Mouse (Mus musculus): ENCODE data around the gene Pla2g2e.
"Not testable (repeated sequence)": the region's sequence is repeated elsewhere in the genome, so short reads cannot be mapped to it uniquely, and the experiment has no call there.

Gene Pla2g2e

DNA sequence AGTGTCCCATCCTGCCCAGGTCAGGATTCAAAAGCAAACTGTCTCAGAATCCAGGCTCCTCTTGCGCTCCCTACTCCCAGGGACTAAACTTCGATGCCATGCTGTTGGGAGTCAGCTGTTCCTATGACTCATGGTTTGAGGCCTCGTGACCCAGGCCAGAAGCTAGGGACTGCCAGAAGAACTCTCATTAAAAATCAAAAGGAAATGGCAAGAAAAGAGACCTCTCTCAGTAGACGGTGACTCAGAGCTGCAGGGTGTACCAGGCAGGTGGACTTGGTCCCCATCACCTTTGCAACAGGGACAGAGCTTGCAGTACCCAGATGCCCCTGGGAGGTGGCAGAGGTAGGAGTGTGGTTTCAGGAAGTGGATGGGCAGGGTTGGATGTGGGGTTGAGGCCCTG is at the start of gene Pla2g2e:
TSS of gene Pla2g2e (plus strand) at position 212 of the 400 bp plus-strand sequence.
- no peak for DNase-seq

- DNase-seq = no peak
Measured at GRCm38 (mm10) chr4:138839806-138840205, 37.9 kb upstream of the Pla2g2e start.

GRCm38 (mm10) chr4:138840726-138841125 is 37.0 kb upstream of the Pla2g2e start:
- DNase-seq = no peak

GRCm38 (mm10) chr4:138841386-138841785 is 36.4 kb upstream of the Pla2g2e start:
- no peak for DNase-seq

DNA sequence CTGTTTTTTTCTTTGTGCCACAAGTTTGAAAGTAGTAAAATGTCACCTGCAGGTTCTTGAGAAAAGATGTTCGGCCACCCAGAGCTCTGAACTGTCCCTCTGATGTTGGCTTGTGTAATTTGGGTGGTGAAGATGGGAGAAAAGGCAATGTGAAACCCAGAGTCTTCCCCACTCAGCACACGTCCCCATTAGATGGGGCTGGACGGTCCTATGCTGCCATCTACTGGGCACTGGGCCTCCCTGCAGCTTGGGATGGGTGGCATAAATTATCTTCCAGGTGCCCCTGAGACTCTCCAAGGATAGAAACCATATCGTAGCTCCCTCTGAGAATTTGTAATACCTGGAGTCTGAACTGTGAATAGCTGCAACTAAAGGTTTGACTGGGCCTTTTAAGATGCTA is 26.3 kb upstream of the Pla2g2e start:
- peak; percentile 46 for DNase-seq

GRCm38 (mm10) chr4:138852961-138853360 is 24.8 kb upstream of the Pla2g2e start:
- no peak for DNase-seq

DNA sequence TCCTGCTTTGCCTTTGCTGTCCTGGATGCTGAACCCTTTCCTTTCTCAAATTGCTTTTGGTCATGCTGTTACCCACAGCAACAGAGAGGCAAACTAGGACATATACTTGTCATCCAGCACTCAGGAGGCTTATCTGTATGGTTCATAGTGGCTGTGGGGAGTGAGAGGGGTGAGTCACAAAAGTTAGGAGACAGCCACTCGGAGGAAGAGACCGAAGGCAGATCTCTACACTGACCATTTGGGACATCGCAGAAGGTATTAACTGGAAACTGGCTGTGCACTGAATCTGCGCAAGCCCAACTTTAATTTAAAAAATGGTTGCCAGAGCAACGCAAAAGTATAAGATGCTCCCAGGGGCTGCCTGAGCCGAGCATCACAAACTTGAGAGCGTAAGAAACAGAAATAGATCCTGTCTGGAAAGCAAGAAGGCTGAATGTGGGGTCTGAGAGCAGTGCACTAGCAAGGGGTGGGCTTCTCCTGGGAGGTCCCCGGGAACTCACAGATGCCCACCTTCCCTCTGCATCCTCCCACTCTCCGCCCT is 22.6 kb upstream of the Pla2g2e start:
- no peak for DNase-seq

GRCm38 (mm10) chr4:138856491-138856890 is 21.3 kb upstream of the Pla2g2e start:
- peak; percentile 63 for DNase-seq

- no peak for DNase-seq
Measured at GRCm38 (mm10) chr4:138857576-138857975, 20.2 kb upstream of the Pla2g2e start.

DNA sequence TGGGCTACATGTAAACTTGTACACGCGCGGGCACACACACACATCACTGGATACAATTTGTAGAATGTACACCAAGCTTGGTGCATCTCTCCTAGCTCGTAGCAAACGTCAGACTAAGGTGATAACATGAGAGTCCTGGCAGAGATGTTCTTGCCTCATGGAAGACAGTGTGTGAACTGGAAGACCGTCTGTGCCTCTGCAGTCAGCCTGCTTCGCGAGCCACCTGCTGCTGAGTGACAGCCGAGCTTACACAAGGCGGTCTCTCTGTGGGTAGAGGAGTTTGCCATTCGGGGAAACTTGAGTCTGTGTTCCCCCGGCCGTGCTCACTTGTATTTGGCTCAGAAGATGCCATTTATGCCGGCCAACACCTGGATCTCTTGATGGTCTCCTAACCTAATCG is 19.3 kb upstream of the Pla2g2e start:
- no peak for DNase-seq

- DNase-seq = peak; percentile 25
Measured at GRCm38 (mm10) chr4:138859245-138859644, 18.5 kb upstream of the Pla2g2e start.

DNA sequence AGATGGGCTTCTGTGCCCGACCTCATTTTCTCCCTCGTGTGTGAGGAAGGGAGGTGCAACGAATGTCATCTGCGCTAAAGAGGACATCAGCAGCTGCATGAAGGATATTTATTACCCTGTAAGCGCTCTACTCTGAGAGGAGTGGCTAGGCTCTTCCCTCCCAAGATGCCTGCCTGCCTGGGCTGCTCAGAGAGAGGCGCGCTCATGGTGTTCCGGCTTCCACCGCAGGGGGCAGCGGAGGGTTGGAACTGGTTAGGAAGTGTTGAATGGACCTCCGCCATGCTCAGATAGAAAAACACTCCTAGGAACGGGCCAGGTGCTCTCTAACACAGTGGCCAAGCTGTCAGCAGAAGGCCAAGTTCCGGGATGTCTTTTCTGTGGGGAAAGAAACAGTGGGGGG is 18.0 kb upstream of the Pla2g2e start:
- peak; percentile 64 for DNase-seq

DNA sequence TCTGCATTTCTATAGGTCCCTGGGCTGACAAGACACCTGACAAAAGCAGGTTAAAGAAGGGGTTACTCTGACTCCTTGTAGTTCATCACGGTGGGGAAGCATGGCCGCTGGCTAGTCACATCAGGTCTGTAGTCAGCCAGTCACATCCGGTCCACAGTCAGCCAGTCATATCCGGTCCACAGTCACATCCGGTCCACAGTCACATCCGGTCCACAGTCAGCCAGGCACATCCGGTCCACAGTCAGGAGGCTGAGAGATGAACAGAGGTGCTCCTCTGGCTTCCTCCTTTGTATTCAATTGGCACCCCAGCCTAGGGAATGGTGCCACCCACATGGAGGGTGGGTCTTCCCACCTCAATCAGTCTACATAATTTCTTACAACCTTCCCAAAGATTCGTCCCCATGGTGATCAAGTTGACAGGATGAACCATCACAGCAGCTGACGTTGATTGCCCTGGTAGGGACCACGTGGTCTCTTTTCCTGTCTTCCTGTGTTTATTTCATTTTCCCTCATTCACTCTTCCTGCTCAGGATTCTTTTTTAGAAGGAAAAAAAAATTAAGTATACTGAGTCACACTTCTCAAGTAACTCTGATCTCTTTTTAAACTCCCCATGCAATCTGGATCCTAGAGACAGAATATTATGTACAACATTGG is 14.3 kb upstream of the Pla2g2e start, which contains the start of gene Pla2g5:
TSS of gene Pla2g5 (minus strand) at position 139 of the 655 bp plus-strand sequence.
- DNase-seq = no peak

- no peak for DNase-seq
Measured at GRCm38 (mm10) chr4:138865092-138865491, 12.7 kb upstream of the Pla2g2e start.

- DNase-seq = no peak
Measured at GRCm38 (mm10) chr4:138865991-138866390, 11.8 kb upstream of the Pla2g2e start.

GRCm38 (mm10) chr4:138866413-138866812 is 11.3 kb upstream of the Pla2g2e start:
- DNase-seq = peak; percentile 61

- DNase-seq = no peak
Measured at GRCm38 (mm10) chr4:138868666-138869065, 9.1 kb upstream of the Pla2g2e start.

DNA sequence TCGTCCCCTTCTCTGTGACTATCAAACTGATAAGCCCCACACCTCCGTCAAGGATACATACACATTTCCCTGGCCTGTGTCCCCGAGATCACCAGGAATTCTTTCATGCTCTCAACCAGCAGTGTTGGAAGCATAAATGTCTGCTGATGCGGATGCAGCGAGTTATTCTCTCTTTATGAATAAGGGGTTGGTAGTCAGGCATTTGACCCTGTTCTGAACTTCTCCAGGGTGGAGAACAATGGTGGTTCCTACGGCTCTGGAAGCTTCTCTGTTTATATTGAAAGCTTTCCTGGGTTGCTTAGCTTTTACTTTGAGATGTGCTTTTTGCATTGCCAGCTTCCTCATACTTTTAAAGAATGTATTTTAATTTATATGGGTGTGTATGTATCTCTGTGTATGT is 3.9 kb upstream of the Pla2g2e start, which contains the start of gene Gm13030:
TSS of gene Gm13030 (minus strand) at position 101 of the 400 bp plus-strand sequence.
- DNase-seq = no peak

GRCm38 (mm10) chr4:138875275-138875674 is 2.5 kb upstream of the Pla2g2e start:
- DNase-seq = not testable (repeated sequence)

- no peak for DNase-seq
Measured at GRCm38 (mm10) chr4:138875986-138876385, 1.8 kb upstream of the Pla2g2e start.

DNA sequence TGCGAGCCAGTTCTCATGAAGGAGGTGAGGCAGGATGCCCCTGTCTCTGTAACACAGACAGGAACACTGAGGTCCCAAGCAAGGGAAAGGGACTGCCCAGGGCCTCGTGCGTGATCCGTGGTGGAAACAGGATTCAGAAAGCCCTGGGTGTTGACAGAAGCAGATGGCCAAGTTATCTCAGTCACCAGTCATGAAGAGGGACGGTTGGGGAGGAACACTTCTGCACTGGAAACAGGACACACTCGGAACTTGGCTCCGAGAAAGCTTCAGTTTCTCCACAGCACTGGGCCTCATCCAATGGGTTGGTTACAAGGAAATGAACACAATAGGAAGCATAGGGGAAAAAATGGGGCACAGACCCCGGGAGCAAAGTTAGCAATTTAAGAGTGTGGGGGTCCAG is 1.0 kb downstream of the Pla2g2e start:
- DNase-seq = no peak

GRCm38 (mm10) chr4:138879808-138880207 is 2.1 kb downstream of the Pla2g2e start:
- no peak for DNase-seq

- no peak for DNase-seq
Measured at GRCm38 (mm10) chr4:138880811-138881584, 3.3 kb downstream of the Pla2g2e start.

- no peak for DNase-seq
Measured at GRCm38 (mm10) chr4:138882179-138882578, 4.4 kb downstream of the Pla2g2e start.

All from liver (tissue).